Mouse (Mus musculus): ENCODE results near the gene Polm.

Polm gene

DNA sequence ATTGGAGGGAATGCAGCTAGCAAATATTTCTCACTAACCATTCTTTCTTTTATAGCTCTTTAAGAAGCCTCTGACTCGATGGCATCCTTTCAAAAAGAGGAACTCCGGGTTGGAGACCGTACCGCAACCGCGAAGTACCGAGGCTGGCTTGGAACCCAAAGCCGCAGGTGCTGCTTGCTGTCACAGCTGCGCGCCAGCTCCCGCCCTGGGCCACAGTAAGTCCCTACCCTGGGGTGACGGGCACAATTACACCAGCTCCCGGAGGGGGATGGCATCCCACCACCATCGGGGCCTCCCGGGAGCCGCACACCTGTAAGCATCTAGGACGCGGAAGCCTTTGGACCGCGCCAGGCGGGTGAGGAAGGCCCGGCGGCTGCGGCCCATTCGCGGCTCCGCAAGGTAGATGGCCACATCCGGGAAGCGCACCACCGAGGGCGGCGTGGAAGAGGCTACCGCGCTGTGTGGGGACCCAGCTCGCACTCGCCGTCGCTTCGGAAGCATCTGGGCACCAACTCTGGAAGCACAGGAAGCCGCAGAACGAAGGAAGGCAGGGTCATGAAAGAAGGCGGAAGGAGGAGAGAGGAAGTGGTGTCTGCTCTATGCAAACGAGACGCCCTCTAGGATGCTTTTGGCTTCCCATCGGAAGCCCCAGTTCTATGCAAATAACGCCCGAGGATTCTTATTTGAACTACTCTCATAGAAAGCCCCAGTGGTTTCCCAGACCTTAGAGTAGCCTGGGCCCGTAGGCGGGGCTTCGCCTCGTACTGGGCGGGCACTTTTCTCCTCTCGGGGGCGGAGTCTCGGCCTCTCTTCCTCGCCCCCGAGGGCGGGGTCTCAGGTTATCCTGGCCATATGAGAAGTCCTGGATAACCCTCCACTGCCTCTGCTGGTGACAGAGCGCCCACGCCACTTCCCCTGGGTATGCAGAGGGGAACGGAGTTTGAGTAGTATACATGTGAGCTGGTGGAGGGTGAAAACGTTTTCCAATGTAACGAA lies at the start of gene Polm:
Polm (minus strand) TSS at position 766 of the 996 bp plus-strand sequence.
- peak; percentile 91 for DNase-seq (ENCODE audit: low spot score in 2 of 2)

DNA sequence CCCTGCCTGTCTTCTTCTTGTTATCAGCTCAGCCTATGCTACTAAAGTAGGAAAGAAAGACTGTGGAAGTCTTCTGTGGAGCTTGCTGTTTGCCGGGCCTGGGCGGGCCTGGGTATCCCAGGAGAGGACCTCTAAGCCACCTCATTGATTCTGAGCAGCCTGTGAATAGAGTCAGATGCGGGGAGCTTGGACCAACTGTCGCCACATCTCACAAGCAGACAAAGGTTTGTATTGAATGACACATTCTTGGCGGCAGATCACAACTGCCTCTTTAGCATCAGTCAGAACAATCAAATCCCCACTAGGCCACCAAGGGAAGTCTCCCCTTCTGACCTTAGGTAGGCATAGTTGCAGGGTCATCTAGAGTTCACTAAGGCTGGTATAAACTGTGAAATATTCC lies 49.4 kb upstream of the Polm start:
- no peak for DNase-seq (ENCODE audit: low spot score in 2 of 2)

GRCm38 (mm10) chr11:5886187-5886586 lies 48.4 kb upstream of the Polm start:
- peak; percentile 41 to 79 for DNase-seq (ENCODE audit: low spot score in 2 of 2)

DNA sequence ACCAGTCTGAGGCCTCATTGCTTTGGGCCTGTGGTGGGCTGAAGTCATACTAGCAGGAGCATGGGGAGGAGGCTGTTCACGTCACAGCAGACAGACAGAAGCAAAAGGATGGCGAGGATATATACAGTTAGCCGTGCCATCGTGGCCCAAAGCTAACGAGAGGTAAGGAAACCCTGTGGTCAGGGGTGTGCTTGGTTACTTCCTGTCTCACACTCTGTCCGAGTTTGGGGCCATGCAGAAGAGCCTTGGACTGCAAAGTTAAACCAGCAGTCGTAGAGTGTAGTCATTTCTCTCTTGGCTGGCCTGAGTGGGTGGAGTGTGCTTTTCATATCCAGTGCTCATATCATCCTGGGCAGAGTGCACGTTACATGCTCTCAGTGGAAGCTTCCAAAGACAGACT lies 44.7 kb upstream of the Polm start:
- no peak for DNase-seq (ENCODE audit: low spot score in 2 of 2)

DNA sequence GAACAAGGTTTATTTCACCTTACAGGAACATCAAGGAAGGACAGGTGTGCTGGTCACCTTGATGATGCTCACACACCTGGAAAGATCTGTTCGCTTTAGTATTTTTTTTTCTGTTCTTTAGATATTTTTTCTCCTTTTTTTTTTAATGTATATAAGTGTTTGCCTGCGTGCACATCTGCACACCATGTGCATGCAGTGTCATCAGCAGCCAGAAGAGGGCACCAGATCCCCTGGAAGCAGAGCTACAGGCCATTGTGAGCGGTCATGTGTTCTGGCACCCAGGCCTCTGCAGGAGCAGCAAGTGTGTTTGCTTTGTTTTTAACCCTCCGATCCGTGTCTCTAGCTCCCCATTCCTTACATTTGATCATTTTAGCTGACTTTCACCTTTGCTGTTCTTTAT lies 42.1 kb upstream of the Polm start:
- peak; percentile 73 to 87 for DNase-seq (ENCODE audit: low spot score in 2 of 2)

GRCm38 (mm10) chr11:5878661-5879060 lies 40.8 kb upstream of the Polm start:
- no peak for DNase-seq (ENCODE audit: low spot score in 2 of 2)

GRCm38 (mm10) chr11:5877921-5878526 lies 40.2 kb upstream of the Polm start, which contains the start of gene Pold2:
Gene Pold2, minus strand, starts transcription at chr11:5878292.
- peak; percentile 98 for DNase-seq (ENCODE audit: low spot score in 2 of 2)

DNA sequence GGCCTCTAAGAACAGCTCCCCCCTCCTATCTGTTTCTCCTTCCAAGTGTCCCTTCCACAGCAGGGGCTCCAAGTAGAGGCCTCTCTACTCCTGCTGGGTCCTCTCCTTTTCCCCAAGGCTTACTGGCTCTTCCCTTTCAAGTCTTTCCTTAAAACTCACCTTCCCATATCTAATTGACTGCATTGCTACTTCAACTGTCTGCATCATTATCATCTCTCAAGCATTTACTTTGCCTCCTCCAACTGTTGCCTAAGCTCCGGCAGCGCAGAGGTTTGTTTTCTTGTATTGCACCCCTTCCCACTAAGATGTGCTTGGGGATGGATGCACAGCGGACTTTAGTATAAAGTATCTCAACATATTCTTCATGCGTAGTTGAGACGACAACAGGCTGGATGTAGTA lies 39.6 kb upstream of the Polm start:
- no peak for DNase-seq (ENCODE audit: low spot score in 2 of 2)

DNA sequence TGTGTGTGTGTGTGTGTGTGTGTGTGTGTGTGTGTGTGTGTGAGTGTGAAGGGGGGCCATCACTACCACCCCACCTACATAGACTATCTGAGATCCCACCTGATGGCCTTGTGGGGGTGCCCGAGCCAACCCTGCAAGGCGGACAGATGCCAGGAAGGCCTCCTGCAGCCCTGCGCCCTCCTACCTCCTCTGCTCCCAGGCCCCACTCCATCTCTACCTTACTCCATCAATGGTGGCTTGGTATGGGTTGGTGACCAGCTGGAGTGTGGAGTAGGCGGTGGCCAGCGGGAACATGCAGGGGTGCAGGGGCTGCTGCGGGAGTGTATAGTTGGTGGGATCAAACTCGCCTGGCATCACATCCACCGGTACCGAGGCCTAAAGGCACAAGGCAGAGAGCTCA lies 35.4 kb upstream of the Polm start:
- no peak for DNase-seq (ENCODE audit: low spot score in 2 of 2)

DNA sequence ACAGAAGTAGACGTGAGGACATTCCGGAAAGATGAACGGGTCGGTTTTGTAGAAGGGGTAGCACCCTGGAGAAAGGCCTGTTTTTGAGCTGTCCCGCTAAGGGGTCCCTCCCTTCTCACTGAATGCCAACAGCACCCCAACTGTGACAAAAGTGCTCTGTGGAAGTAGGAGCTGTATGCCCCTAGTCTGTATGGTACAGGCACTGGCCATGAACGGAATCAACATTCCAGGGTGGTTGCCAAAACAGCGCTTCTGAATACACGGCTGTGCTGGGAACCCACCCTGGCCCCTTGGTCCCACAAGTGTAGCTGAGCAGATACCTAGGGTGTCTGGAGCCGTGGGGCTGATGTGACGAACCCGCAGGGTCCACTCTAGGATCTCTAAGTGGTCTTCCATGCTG lies 34.9 kb upstream of the Polm start:
- no peak for DNase-seq (ENCODE audit: low spot score in 2 of 2)

DNA sequence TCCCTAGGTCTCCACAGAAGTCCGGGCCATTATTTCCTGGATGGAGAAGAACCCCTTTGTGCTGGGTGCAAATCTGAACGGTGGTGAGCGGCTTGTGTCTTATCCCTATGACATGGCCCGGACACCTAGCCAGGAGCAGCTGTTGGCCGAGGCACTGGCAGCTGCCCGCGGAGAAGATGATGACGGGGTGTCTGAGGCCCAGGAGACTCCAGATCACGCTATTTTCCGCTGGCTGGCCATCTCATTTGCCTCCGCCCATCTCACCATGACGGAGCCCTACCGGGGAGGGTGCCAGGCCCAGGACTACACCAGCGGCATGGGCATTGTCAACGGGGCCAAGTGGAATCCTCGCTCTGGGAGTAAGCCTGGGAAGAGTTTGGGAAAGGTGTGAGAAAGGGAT lies 32.3 kb upstream of the Polm start:
- DNase-seq (ENCODE audit: low spot score in 2 of 2): no peak

DNA sequence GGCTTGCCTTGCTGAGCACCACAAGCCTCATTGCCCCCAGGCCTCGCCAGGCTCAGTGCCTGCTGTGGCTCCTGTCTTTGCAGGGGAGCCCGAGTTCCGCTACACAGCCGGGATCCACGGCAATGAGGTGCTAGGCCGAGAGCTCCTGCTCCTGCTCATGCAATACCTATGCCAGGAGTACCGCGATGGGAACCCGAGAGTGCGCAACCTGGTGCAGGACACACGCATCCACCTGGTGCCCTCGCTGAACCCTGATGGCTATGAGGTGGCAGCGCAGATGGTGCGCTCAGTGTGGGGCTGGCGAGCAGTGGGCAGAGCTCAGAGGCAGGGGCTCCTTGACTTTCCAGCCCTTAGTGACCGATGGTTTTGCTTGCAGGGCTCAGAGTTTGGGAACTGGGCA lies 31.5 kb upstream of the Polm start:
- DNase-seq (ENCODE audit: low spot score in 2 of 2): no peak

- DNase-seq (ENCODE audit: low spot score in 2 of 2): no peak
Observed at GRCm38 (mm10) chr11:5868324-5868723, 30.5 kb upstream of the Polm start.

DNA sequence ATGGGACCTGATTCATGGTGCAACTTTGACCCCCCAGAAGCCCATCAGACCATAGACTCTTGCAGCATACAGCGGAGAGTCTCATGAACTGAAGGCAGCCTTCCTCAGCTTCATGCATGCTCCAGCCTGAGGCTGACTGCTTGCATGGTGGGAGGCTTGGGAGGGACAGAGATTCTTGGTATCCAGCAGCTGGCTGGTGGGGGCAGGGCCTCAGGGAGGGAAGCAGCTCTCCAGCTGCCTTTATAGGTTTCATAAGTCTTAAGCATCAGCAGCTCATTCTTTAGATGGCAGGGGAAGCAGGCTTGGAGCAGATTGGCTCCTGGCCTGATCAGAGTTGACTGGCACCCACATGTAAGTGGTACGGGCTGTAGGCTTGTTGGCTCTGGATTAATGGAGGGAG lies 29.4 kb upstream of the Polm start:
- DNase-seq (ENCODE audit: low spot score in 2 of 2): no peak

- no peak for DNase-seq (ENCODE audit: low spot score in 2 of 2)
Observed at GRCm38 (mm10) chr11:5862394-5863105, 24.7 kb upstream of the Polm start.

GRCm38 (mm10) chr11:5861678-5862393 lies 24.0 kb upstream of the Polm start, which contains the start of gene Aebp1:
Gene Aebp1, plus strand, starts transcription at chr11:5861947.
- peak in 1 of 2 experiments; percentile 33 for DNase-seq (ENCODE audit: low spot score in 2 of 2)

GRCm38 (mm10) chr11:5860639-5861038 lies 22.8 kb upstream of the Polm start:
- no peak for DNase-seq (ENCODE audit: low spot score in 2 of 2)

DNA sequence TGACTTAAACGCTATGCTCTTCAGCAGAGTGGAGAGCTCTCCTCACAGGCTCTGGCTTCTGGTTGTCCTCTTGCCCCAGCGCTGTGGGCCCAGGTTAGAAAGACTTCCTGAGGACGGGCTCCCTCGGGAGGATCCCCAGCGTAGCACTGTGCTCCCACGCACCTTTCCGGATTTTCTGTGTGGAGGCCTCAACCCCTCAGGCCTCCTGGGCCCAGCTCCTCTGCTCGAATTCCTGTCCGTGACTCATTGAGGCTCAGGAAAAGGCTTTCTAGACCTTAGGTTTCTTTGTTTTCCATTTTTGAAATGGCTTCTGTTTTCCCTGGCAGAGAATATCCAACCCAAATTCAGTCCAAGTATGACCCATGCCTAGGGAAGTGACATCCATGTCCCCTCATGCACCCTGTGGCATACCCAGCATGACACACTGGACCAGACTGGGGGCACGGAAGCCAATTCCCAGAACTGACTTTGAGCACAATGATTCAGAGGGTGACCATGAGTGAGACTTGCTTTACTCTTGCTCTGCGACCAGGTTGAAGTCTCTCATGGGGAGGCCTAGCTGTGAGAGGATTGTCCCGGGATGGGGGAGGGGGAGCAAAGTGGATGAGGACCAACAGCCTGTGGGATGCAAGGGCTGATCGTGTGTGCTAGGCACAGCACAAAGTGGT lies 22.2 kb upstream of the Polm start:
- DNase-seq (ENCODE audit: low spot score in 2 of 2): no peak

DNA sequence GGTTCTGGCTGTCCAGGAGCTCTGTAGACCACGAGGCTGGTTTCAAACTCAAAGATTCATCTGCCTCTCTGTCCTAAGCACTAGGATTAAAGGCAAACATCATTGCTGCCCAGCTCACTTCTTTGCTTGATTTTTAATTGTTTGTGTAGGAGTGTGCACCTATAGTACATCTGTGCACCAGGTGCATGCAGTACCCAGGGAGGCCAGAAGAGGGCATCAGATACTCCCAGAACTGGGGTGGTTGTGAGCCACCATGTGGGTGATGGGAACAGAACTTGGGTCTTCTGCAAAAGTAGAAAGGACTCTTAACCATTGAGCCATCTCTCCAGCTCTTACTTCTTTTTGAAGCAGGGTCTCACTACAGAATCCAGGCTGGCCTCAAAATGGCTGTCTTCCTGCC lies 20.9 kb upstream of the Polm start:
- no peak for DNase-seq (ENCODE audit: low spot score in 2 of 2)

GRCm38 (mm10) chr11:5856479-5857130 lies 18.8 kb upstream of the Polm start:
- no peak for DNase-seq (ENCODE audit: low spot score in 2 of 2)

DNA sequence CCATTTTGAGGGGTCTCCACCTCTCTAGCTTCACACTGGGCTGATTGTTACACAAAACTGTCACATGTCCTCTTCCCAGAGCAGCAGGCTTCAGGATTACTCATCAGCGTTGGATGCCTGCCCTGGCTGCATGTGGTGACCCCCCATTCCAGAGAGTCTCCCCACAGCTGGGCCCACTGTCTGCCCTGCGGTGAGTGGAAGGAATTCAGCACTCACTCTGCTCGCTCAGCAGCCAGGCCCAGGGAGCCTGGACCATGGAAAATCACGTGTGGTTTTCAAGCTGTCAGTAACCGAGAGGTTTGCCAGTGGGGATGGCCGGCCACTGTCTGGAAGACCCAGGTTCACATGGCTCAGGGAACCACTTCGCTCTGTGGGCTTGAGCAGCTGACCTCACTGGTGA lies 18.1 kb upstream of the Polm start:
- no peak for DNase-seq (ENCODE audit: low spot score in 2 of 2)
